Mouse (Mus musculus): ENCODE data around the gene Spen.

- TF ChIP-seq GATA1 (IDR thresholded peaks at IDR 0.05; ENCODE audit: borderline replicate concordance, low read length), result no peak
- TF ChIP-seq FLI1 (IDR thresholded peaks at IDR 0.05; ENCODE audit: low read length), result no peak
Observed at GRCm38 (mm10) chr4:141420886-141421285, 117.5 kb downstream of the Spen start.
